Comparison of ENCODE assay signal across 31 mouse cellular contexts in genomic region chr3:57303486-57303885, GRCm38 (mm10). TPM values are rescaled to one million over a fixed set of nuclear protein-coding genes. Genes with fewer than 3 reads are reported as not detected.
DNase-seq lines count a peak whose midpoint lies in the region; ATAC-seq and TF ChIP-seq lines count a peak whose summit lies in the region.
"Had no signal": no experiment of that assay in that cellular context is flagged by ENCODE, and none has a peak within 500 bp of the region (broad histone marks: within the 10 kb centered on the region; RNA-seq: fewer than 3 reads in every experiment).

No protein-coding gene starts in this region.

- WGBS in heart, embryonic 15.5 days = 69% methylated on average over 3 of the region's 3 CpGs
- 57% methylated on average over 3 of the region's 3 CpGs for WGBS in liver, embryonic 12.5 days (ENCODE audit: insufficient replicate concordance)

- H3K9me3 ChIP-seq in heart, embryonic 15.5 days (replicated peaks) = no peaks in the 10 kb centered on the region
- no peaks in the 10 kb centered on the region for H3K9me3 ChIP-seq in liver, embryonic 12.5 days (replicated peaks)
- H3K9me3 ChIP-seq: forebrain, embryonic 10.5 days; forebrain, embryonic 15.5 days; heart, embryonic 13.5 days; hindbrain, embryonic 13.5 days; kidney, embryonic 15.5 days; limb, embryonic 12.5 days; lung, embryonic 15.5 days; midbrain, embryonic 10.5 days; neural tube, embryonic 13.5 days had no signal

- TF ChIP-seq CTCF in embryonic fibroblast, embryonic 13.5 days (IDR thresholded peaks at IDR 0.05; ENCODE audit: borderline replicate concordance, insufficient read depth, low read length) = no peak

- no peaks in the 10 kb centered on the region for H3K27me3 ChIP-seq in heart, embryonic 15.5 days
- no peaks in the 10 kb centered on the region for H3K27me3 ChIP-seq in liver, embryonic 12.5 days (replicated peaks)
- H3K27me3 ChIP-seq: forebrain, embryonic 15.5 days; heart, embryonic 13.5 days; hindbrain, embryonic 13.5 days; kidney, embryonic 15.5 days; limb, embryonic 12.5 days; lung, embryonic 15.5 days; neural tube, embryonic 13.5 days had no signal

- no peak for TF ChIP-seq POLR2A in embryonic fibroblast, embryonic 13.5 days (IDR thresholded peaks at IDR 0.05; ENCODE audit: low read depth, low read length)

- no peaks in the 10 kb centered on the region for H3K36me3 ChIP-seq in heart, embryonic 15.5 days
- no peaks in the 10 kb centered on the region for H3K36me3 ChIP-seq in liver, embryonic 12.5 days
- H3K36me3 ChIP-seq: forebrain, embryonic 10.5 days; forebrain, embryonic 15.5 days; heart, embryonic 13.5 days; hindbrain, embryonic 13.5 days; kidney, embryonic 15.5 days; limb, embryonic 12.5 days; lung, embryonic 15.5 days; midbrain, embryonic 10.5 days; neural tube, embryonic 13.5 days had no signal

- H3K4me3 ChIP-seq in heart, embryonic 15.5 days = no peak overlapping the region
- no peak overlapping the region for H3K4me3 ChIP-seq in embryonic fibroblast, embryonic 13.5 days (ENCODE audit: insufficient read depth, low read length)
- H3K4me3 ChIP-seq in liver, embryonic 12.5 days = no peak overlapping the region
- H3K4me3 ChIP-seq: forebrain, embryonic 10.5 days; forebrain, embryonic 15.5 days; gastrocnemius, adult 2 months; heart, embryonic 13.5 days; hindbrain, embryonic 13.5 days; kidney, embryonic 15.5 days; left cerebral cortex, adult 2 months; limb, embryonic 12.5 days; lung, embryonic 15.5 days; midbrain, embryonic 10.5 days; neural tube, embryonic 13.5 days had no signal

- DNase-seq in heart, adult 8-10 months (ENCODE audit: low spot score) = no peak
- DNase-seq in 3T3-L1 (ENCODE audit: low read depth, low spot score) = peak; percentile 57
- peak; percentile 63 for DNase-seq in Muller cell, postnatal 12 days (ENCODE audit: inconsistent ontology term)
- no peak for DNase-seq in urinary bladder, adult 2 months (ENCODE audit: low spot score)
- DNase-seq: adrenal gland, postnatal 25 days; cerebellum, adult 18-20 months; cerebellum, postnatal 10 days; gastrocnemius, adult 2 months; kidney, postnatal 25 days; right cerebral cortex, postnatal 4 days; thymus, adult 18-20 months; thymus, postnatal 25 days had no signal

- H3K4me1 ChIP-seq in heart, embryonic 15.5 days (replicated peaks) = no peaks in the 10 kb centered on the region; the same call in 1 of the 2 replicates
- H3K4me1 ChIP-seq in embryonic fibroblast, embryonic 13.5 days (ENCODE audit: control insufficient read depth, insufficient read depth, low read length) = peaks cover 18% of the 10 kb centered on the region
- no peaks in the 10 kb centered on the region for H3K4me1 ChIP-seq in liver, embryonic 12.5 days
- H3K4me1 ChIP-seq: forebrain, embryonic 10.5 days; forebrain, embryonic 15.5 days; hindbrain, embryonic 13.5 days; lung, embryonic 15.5 days; midbrain, embryonic 10.5 days; neural tube, embryonic 13.5 days had no signal

- no peak overlapping the region for H3K9ac ChIP-seq in heart, embryonic 15.5 days
- no peak overlapping the region for H3K9ac ChIP-seq in liver, embryonic 12.5 days
- H3K9ac ChIP-seq: forebrain, embryonic 15.5 days; heart, embryonic 13.5 days; hindbrain, embryonic 13.5 days; kidney, embryonic 15.5 days; limb, embryonic 12.5 days; lung, embryonic 15.5 days; neural tube, embryonic 13.5 days had no signal

- peak overlapping the region; percentile 15; the same call in 1 of the 2 replicates for H3K27ac ChIP-seq in heart, embryonic 15.5 days
- H3K27ac ChIP-seq in embryonic fibroblast, embryonic 13.5 days (ENCODE audit: insufficient read depth, low read length) = peak overlapping the region; percentile 100
- no peak overlapping the region for H3K27ac ChIP-seq in liver, embryonic 12.5 days
- H3K27ac ChIP-seq: forebrain, embryonic 10.5 days; forebrain, embryonic 15.5 days; gastrocnemius, adult 2 months; heart, embryonic 13.5 days; kidney, embryonic 15.5 days; left cerebral cortex, adult 2 months; lung, embryonic 15.5 days; midbrain, embryonic 10.5 days; neural tube, embryonic 13.5 days; stomach, postnatal 0 days had no signal

- no peak for ATAC-seq in heart, embryonic 15.5 days (replicated peaks; ENCODE audit: insufficient number of reproducible peaks, insufficient read depth, low FRiP score, low read depth)
- ATAC-seq in liver, embryonic 12.5 days = no peak
- ATAC-seq: forebrain, embryonic 15.5 days; intestine, postnatal 0 days; midbrain, embryonic 16.5 days had no signal

- H3K4me2 ChIP-seq in heart, embryonic 15.5 days = no peak overlapping the region
- no peak overlapping the region for H3K4me2 ChIP-seq in liver, embryonic 12.5 days
- H3K4me2 ChIP-seq: forebrain, embryonic 15.5 days; heart, embryonic 13.5 days; hindbrain, embryonic 13.5 days; kidney, embryonic 15.5 days; limb, embryonic 12.5 days; lung, embryonic 15.5 days; neural tube, embryonic 13.5 days had no signal

RNA-seq across cellular contexts. Expression of gene Tm4sf1, which starts 1.7 kb away (rescaled TPM):
- 297 and 303 TPM in 2 replicates for polyA plus RNA-seq in heart, embryonic 15.5 days (2015; fragmentation: Nextera tagmentation; extraction: Ambion mirVana)
- 10 to 100 TPM; 68.2 to 83.8 (median 76.8) TPM for total RNA-seq in heart, adult 8-10 months (2022)
- polyA plus RNA-seq in embryonic fibroblast, embryonic 13.5 days (2011; ENCODE audit: insufficient read length, low read depth, missing spikeins) = 123 and 314 TPM in 2 replicates
- 10.9 and 12.5 TPM in 2 replicates for polyA plus RNA-seq in liver, embryonic 12.5 days (2016; fragmentation: Nextera tagmentation; extraction: Ambion mirVana)
- 126 and 175 TPM in 2 replicates for polyA plus RNA-seq in urinary bladder, adult 2 months (2012; rRNA removed)
- total RNA-seq: common myeloid progenitor, adult 5-6 weeks; megakaryocyte progenitor cell, adult 5-6 weeks; MEL had no signal

Comparison
In these comparisons a context has a peak if more than half of its experiments do, and no peak if none do; other contexts are left out.
1. DNase-seq: peak in 3T3-L1 (single experiment) and Muller cell, postnatal 12 days (single experiment); none in heart, adult 8-10 months (single experiment) and urinary bladder, adult 2 months (single experiment).